ENCODE assay signal across 9 mouse cellular contexts in the genomic region with DNA sequence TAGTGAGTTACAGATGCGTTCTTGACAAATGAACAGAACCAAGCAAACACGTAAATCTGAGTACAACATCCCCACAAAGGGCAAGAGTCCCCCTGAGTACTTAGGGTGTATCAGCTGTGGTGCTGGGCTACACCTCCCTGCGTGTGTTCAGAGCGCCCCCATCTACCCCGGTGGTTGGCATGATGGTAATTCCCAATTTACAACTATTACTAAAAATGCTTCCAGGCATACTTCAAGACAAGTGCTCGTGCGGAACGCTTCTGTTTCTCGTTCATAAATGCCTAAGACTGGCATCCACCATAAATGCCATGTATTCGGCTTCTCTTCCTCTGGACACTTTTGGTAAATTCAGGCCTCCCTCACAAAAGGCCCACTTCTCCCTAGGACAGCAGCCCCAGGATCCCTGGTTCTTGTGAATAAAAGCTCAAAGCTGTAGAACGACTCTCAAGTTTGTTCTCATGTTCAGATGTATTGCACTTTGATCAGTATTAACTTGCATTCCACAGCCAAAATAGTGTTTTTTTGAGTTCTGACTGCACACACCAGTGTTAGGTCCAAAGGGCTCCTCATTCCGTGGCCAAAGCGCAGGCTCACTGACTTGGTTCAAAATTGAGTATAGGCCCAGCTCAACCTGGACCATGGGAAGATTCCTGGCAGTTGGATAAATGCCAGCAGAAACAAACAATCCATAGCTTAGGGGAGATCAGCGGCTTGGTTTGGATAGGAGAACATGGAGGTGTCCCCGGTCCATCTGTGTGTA. TPM values are rescaled to one million over a fixed set of nuclear protein-coding genes. Genes with fewer than 3 reads are reported as not detected.
DNase-seq lines count a peak whose midpoint lies in the region; ATAC-seq and TF ChIP-seq lines count a peak whose summit lies in the region.
"Had no signal": no experiment of that assay in that cellular context is flagged by ENCODE, and none has a peak within 500 bp of the region (broad histone marks: within the 10 kb centered on the region; RNA-seq: fewer than 3 reads in every experiment).

No protein-coding gene starts in this region.

- WGBS in heart, embryonic 10.5 days: 43% methylated on average over 15 of the region's 15 CpGs
- WGBS in liver, embryonic 13.5 days (ENCODE audit: insufficient replicate concordance): 43% methylated on average over 15 of the region's 15 CpGs

- H3K9ac ChIP-seq in liver, embryonic 13.5 days: peak overlapping the region; percentile 69

- H3K9me3 ChIP-seq in heart, embryonic 10.5 days: no peaks in the 10 kb centered on the region
- no peaks in the 10 kb centered on the region for H3K9me3 ChIP-seq in liver, embryonic 13.5 days (replicated peaks)
- H3K9me3 ChIP-seq: G1E had no signal

- no peak overlapping the region for H3ac ChIP-seq in myocyte (ENCODE audit: control insufficient read depth, insufficient read length)

- no peaks in the 10 kb centered on the region for H3K27me3 ChIP-seq in heart, embryonic 10.5 days (ENCODE audit: insufficient read depth, poor library complexity, severe bottlenecking)
- no peaks in the 10 kb centered on the region for H3K27me3 ChIP-seq in liver, embryonic 13.5 days
- no peaks in the 10 kb centered on the region for H3K27me3 ChIP-seq in myocyte (ENCODE audit: control insufficient read depth, insufficient read depth, insufficient read length)
- no peaks in the 10 kb centered on the region; the same call in 1 of the 2 replicates for H3K27me3 ChIP-seq in splenic B cell, adult 2 months (ENCODE audit: control insufficient read depth, insufficient read depth, low read length, poor library complexity, severe bottlenecking)

- H3K4me2 ChIP-seq in liver, embryonic 13.5 days: peak overlapping the region; percentile 70
- peak overlapping the region; percentile 85 for H3K4me2 ChIP-seq in myocyte (ENCODE audit: low read depth)

- H3K27ac ChIP-seq in heart, embryonic 10.5 days: peak overlapping the region; percentile 90
- H3K27ac ChIP-seq in liver, embryonic 13.5 days: peak overlapping the region; percentile 50

- DNase-seq in cerebellum, adult 9-10 months: peak; percentile 16
- DNase-seq in embryo, embryonic 10.5 days (ENCODE audit: low spot score): peak; percentile 63
- no peak for DNase-seq in heart, embryonic 10.5 days (ENCODE audit: low spot score)
- DNase-seq in kidney, adult 8-10 months: peak; percentile 78 to 87
- DNase-seq in liver, embryonic 13.5 days: no peak
- DNase-seq in splenic B cell, adult 2 months (ENCODE audit: low read depth, low spot score): peak; percentile 69

- TF ChIP-seq POLR2A in myocyte (IDR thresholded peaks at IDR 0.05; ENCODE audit: insufficient read length, low read depth): no peak

- H3K36me3 ChIP-seq in heart, embryonic 10.5 days: peaks cover 24% of the 10 kb centered on the region
- peaks cover 37% of the 10 kb centered on the region for H3K36me3 ChIP-seq in liver, embryonic 13.5 days
- no peaks in the 10 kb centered on the region for H3K36me3 ChIP-seq in myocyte (ENCODE audit: control insufficient read depth, insufficient read depth)
- 0 out of 2 replicates have a peak, but pooled peaks cover 2% of the 10 kb centered on the region for H3K36me3 ChIP-seq in splenic B cell, adult 2 months (ENCODE audit: control insufficient read depth, insufficient read depth, low read length, poor library complexity, severe bottlenecking)

- ATAC-seq in cerebellum, adult (ENCODE audit: insufficient number of reproducible peaks, low FRiP score, low TSS enrichment): no peak
- ATAC-seq in liver, embryonic 13.5 days (ENCODE audit: low read depth): peak; percentile 79

- H3K79me2 ChIP-seq in myocyte (ENCODE audit: control insufficient read depth, insufficient read depth): no peaks in the 10 kb centered on the region

- H3K4me1 ChIP-seq in heart, embryonic 10.5 days: no peaks in the 10 kb centered on the region; the same call in 1 of the 2 replicates
- peaks cover 26% of the 10 kb centered on the region for H3K4me1 ChIP-seq in liver, embryonic 13.5 days (replicated peaks)

- H3K4me3 ChIP-seq in heart, embryonic 10.5 days: peak overlapping the region; percentile 78
- peak overlapping the region; percentile 64 for H3K4me3 ChIP-seq in liver, embryonic 13.5 days (replicated peaks)
- H3K4me3 ChIP-seq in myocyte: peak overlapping the region; percentile 50

TF ChIP-seq in myocyte, 11 proteins besides CTCF, POLR2A, EP300 and RAD21:
- no peak for TF ChIP-seq POLR2AphosphoS2 (IDR thresholded peaks at IDR 0.05; ENCODE audit: insufficient read length, low read depth)
- TF ChIP-seq E2F4 (IDR thresholded peaks at IDR 0.05; ENCODE audit: insufficient read depth): no peak
- no peak for TF ChIP-seq MAX (IDR thresholded peaks at IDR 0.05; ENCODE audit: low read depth)
- TF ChIP-seq TCF12 (IDR thresholded peaks at IDR 0.05; ENCODE audit: insufficient read depth, poor library complexity, severe bottlenecking): no peak
- TF ChIP-seq CEBPB (IDR thresholded peaks at IDR 0.05; ENCODE audit: insufficient read depth, poor library complexity, severe bottlenecking): no peak
- TF ChIP-seq TCF3 (IDR thresholded peaks at IDR 0.05; ENCODE audit: insufficient read length, low read depth): no peak

RNA-seq across cellular contexts. Expression of gene Slc35d2, which starts 0.6 kb away (rescaled TPM):
- polyA plus RNA-seq in heart, embryonic 10.5 days (2016; fragmentation: Nextera tagmentation; extraction: Ambion mirVana): 7.7 and 8.7 TPM in 2 replicates
- 5.6 and 6.0 TPM in 2 replicates for polyA plus RNA-seq in liver, embryonic 13.5 days (2015; fragmentation: Nextera tagmentation; extraction: Ambion mirVana)
- polyA plus RNA-seq in myocyte (2012; fragmentation: generic; extraction: Trizol): 2.5 TPM
- polyA plus RNA-seq: G1E had no signal

RNA-seq across cellular contexts. Expression of gene Zfp367, which starts 23.2 kb away (rescaled TPM):
- 16.8 and 20.4 TPM in 2 replicates for polyA plus RNA-seq in heart, embryonic 10.5 days (2016; fragmentation: Nextera tagmentation; extraction: Ambion mirVana)
- 21.9 and 25.7 TPM in 2 replicates for polyA plus RNA-seq in liver, embryonic 13.5 days (2015; fragmentation: Nextera tagmentation; extraction: Ambion mirVana)
- 3.0 TPM for polyA plus RNA-seq in myocyte (2012; fragmentation: generic; extraction: Trizol)

RNA-seq across cellular contexts. Expression of gene Habp4, which starts 31.8 kb away (rescaled TPM):
- 39.3 and 43.8 TPM in 2 replicates for polyA plus RNA-seq in heart, embryonic 10.5 days (2016; fragmentation: Nextera tagmentation; extraction: Ambion mirVana)
- 7.5 and 9.1 TPM in 2 replicates for polyA plus RNA-seq in liver, embryonic 13.5 days (2015; fragmentation: Nextera tagmentation; extraction: Ambion mirVana)
- polyA plus RNA-seq in myocyte (2012; fragmentation: generic; extraction: Trizol): 32.5 TPM

RNA-seq across cellular contexts. Expression of gene Hsd17b3, which starts 40.8 kb away (rescaled TPM):
- polyA plus RNA-seq in heart, embryonic 10.5 days (2016; fragmentation: Nextera tagmentation; extraction: Ambion mirVana): not detected in 2 replicates
- polyA plus RNA-seq in liver, embryonic 13.5 days (2015; fragmentation: Nextera tagmentation; extraction: Ambion mirVana): not detected in 2 replicates
- polyA plus RNA-seq in myocyte (2012; fragmentation: generic; extraction: Trizol): not detected
- polyA plus RNA-seq: G1E had no signal

Comparison
In these comparisons a context has a peak if more than half of its experiments do, and no peak if none do; other contexts are left out.
1. DNase-seq: peak in cerebellum, adult 9-10 months (single experiment), embryo, embryonic 10.5 days (single experiment), kidney, adult 8-10 months (2 of 2) and splenic B cell, adult 2 months (single experiment); none in heart, embryonic 10.5 days (single experiment) and liver, embryonic 13.5 days (single experiment).
2. Peak in every context shown above with its lines, with median percentiles within 50 percentile points of each other: H3K4me3 ChIP-seq.